ENCODE assay signal across 18 mouse cellular contexts in the genomic region with DNA sequence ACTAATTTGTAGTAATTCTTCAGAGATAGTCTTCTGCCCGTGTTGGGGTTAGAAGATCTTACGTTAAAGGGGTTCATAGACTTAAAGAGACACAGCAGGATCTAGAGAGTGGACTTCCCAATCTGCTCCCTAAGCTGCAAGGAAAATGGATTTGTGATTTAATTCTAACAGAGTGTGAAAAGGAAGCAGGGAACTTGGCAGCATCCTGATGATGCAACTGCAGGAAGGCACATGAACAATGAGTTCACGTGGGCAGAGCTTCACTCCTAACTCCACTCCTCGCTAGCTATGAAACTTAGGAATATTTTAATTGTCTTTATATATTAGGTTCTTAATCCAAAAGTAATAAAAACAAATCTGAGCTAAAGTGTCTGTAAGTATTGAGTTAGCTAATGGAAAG.
"Had no signal": no experiment of that assay in that cellular context is flagged by ENCODE, and none has a peak within 500 bp of the region (broad histone marks: within the 10 kb centered on the region; RNA-seq: fewer than 3 reads in every experiment).

No protein-coding gene starts in this region.

- H3K27me3 ChIP-seq: kidney, embryonic 15.5 days; limb, embryonic 13.5 days; liver, embryonic 13.5 days; midbrain, embryonic 13.5 days had no signal

- DNase-seq: kidney, adult 11 months; kidney, adult 8-10 months; kidney, postnatal 10 days; kidney, postnatal 36 days; left cerebral cortex, postnatal 4 days; liver, embryonic 13.5 days; lung, adult 2 months; lung, postnatal 14 days; right cerebral cortex, adult 18-20 months; right cerebral cortex, postnatal 14 days; right cerebral cortex, postnatal 4 days; thymus, adult 2 months; thymus, postnatal 25 days had no signal

- H3K4me1 ChIP-seq: kidney, embryonic 15.5 days; limb, embryonic 13.5 days; liver, embryonic 13.5 days; midbrain, embryonic 13.5 days had no signal

- H3K36me3 ChIP-seq: kidney, embryonic 15.5 days; limb, embryonic 13.5 days; liver, embryonic 13.5 days; midbrain, embryonic 13.5 days had no signal

- H3K4me3 ChIP-seq: kidney, embryonic 15.5 days; limb, embryonic 13.5 days; liver, embryonic 13.5 days; midbrain, embryonic 13.5 days had no signal

- ATAC-seq: midbrain, embryonic 13.5 days had no signal

- H3K4me2 ChIP-seq: kidney, embryonic 15.5 days; limb, embryonic 13.5 days; liver, embryonic 13.5 days; midbrain, embryonic 13.5 days had no signal

- H3K9me3 ChIP-seq: kidney, embryonic 15.5 days; limb, embryonic 13.5 days; liver, embryonic 13.5 days; midbrain, embryonic 13.5 days had no signal

- H3K9ac ChIP-seq: kidney, embryonic 15.5 days; limb, embryonic 13.5 days; liver, embryonic 13.5 days; midbrain, embryonic 13.5 days had no signal

- H3K27ac ChIP-seq: kidney, embryonic 15.5 days; limb, embryonic 13.5 days; liver, embryonic 13.5 days; macrophage; midbrain, embryonic 13.5 days; stomach, postnatal 0 days had no signal
